Mouse (Mus musculus) left cerebral cortex, postnatal 14 days (tissue): ENCODE data around the gene Stard3. TPM values are rescaled to one million over a fixed set of nuclear protein-coding genes. Genes with fewer than 3 reads are reported as not detected.

Experiments
- DNase-seq, 2 experiments: peaks; one replicate each; pipeline ENCODE4 v3.0.0; 2021 to 2022; ENCODE audit warnings: low spot score in 2 of 2, mixed read lengths in 1 of 2
- intact Hi-C: fragments of 180-260 bp; cut with DNase I; formaldehyde crosslinking; loops from one replicate; pipeline ENCODE4 v1.15.1; 2025
- total RNA-seq, 2 experiments: library from RNA; stranded (reverse); gene quantifications; 2 replicates each; pipeline ENCODE4 v1.2.3; 2021

Stard3 gene
- total RNA-seq, 2 experiments from 2014 or later = 24.9 to 27.2 TPM

DNA sequence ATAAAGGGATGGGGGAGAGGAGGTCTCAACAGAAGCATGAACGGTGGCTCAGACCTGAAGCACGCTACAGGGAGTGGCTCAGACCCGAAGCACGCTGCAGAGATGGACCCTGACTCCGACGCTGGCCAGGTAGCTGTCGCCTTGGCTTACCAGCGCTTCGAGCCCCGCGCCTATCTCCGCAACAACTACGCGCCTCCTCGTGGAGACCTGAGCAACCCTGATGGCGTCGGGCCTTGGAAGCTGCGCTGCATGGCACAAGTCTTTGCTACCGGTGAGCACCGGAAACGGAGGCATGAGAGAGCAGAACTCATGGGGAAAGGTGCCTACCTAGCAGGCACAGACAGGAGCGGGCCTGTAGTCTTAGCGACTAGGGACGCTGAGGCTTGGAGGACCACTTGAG, 28.4 kb downstream of the Stard3 start:
- DNase-seq = no peak
- intact Hi-C loops = loop anchor here (5.0 kb wide), 1 partner anchor 39 kb away; the partner anchor contains the start of gene Ppp1r1b

DNA sequence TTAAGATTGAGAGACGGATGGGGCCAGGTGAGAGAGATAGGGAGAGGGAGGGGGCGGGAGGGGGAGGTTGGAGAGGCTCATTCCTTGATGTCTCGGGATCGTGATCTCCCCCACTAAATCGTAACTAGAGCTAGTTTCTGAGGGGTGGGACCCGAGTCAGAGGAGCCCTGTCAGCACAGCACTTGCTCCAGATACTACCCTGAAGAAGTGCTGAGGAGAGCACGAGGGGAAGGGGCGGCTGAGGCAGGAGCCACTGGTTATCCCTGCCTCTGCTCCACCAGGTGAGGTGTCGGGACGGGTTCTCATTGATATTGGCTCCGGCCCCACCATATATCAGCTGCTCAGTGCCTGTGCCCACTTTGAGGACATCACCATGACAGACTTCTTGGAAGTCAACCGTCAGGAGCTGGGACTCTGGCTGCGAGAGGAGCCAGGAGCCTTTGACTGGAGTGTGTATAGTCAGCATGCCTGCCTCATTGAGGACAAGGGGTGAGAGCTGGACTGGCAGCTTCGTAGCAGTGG, 28.9 kb downstream of the Stard3 start:
- DNase-seq = no peak
- intact Hi-C loops = loop anchor here (5.0 kb wide), 1 partner anchor 40 kb away; the partner anchor contains the start of gene Ppp1r1b

DNA sequence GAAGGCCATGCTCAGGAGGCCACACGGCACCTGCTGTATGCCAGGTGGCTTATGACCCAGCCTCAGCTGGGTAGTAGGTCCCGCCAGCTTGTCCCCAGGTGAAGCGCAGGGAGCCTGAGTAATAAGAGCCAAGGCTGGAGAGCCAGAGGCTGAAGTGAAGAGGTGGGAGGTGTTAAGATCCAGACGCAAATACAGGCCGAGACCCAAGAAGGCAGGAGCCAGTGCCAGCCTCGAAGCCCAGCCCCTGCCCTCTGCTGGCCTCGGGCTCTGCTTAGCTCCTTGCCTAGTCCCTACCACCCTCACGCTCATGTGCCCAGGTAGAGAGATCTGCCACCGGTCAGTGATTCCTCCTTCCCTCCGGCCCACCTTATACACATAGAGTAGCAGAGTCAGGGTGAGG, 30.1 kb downstream of the Stard3 start:
- DNase-seq = no peak
- intact Hi-C loops = loop anchor here (5.0 kb wide), 1 partner anchor 41 kb away; the partner anchor contains the start of gene Ppp1r1b

DNA sequence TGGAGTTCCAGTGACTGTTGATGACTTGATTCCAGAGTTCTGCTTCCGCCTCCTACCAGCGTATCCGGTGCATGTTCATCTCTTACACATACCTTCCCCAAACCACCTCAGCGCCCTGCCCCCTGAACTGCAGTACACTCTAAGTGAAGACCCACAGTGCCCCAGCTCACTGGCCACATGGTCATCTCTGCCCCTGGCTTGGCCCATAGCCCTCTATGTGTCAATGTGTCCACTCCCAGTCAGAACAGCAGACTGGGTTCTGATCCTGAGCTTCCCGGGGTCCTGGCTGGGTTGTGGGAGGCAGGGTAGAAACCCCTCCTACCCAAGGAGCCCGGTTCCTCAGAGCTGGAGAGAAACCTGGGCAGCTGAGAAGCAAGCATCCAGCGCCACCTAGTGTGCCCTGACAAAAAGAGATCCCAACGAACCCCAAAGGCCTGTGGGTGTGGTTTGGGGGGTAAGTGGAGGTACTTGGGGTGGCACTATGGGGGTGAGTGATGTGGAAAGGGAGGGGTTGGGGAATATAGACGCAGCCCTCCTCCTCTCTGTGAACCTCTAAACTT, 31.1 kb downstream of the Stard3 start:
- intact Hi-C loops = loop anchor here (1.0 to 5.0 kb wide), 2 partner anchors 42 to 124 kb away; partner anchors contain the start of gene Ppp1r1b
- peak; percentile 80 to 81 for DNase-seq

DNA sequence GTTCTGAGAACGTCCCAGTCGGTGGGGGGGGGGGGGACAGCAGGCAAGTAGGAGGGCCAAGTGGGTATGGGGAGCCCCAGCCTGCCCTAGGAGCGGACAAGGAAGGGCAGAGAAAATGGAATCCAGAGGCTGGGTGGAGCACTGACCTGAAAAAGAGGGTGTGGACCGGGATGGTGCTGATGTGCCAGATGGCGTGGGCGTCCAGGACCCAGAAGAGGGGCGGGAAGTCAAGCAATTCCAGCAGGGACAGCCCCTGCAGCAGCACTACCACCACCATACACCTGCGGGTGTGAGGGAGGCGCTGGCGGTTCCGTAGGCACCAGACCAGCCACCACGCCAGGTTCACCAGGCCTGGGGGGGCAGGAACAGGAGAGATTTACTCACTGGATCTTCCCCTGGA, 32.0 kb downstream of the Stard3 start:
- DNase-seq = no peak
- intact Hi-C loops = no loop called here

DNA sequence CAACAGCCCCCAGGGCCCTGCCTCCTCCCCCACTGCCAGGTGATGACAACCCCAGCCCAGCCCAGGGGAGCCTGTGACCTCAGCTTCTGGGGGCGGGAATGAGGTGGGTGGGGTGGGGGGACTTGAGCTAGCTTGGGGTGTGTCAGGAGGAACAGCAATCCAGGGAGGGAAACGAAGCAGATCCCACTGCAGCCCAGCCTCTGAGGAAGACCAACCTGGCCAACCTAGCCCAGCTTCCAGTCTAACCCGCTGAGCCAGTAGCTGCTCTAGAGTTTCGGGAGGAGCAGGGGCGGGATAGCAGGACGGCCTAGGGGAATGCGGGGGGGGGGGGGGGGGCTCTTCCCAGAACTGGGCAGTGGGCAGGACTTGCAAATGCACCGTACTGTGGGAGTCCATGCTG, 33.9 kb downstream of the Stard3 start:
- no peak for DNase-seq
- intact Hi-C loops = no loop called here

DNA sequence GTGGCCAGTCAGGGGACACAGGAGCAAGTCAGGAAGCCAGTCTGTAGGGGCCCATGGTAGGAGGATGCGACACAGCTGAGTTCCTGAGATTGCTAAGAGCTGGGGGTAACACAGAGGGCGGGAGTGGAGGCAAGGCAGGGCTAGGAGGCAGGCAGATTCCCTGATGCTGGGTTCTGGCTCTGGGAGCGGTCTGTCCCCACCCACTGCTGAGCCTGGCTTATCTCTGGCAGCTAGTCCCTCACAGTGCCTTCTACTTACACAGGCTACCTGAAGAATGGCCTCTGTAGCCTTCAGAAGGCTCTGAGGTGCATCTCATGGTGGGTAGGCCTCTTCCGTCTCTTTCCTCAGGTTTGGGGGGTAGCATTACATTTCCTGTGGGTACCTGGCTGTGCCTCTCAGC, 34.5 kb downstream of the Stard3 start:
- intact Hi-C loops = no loop called here
- no peak for DNase-seq

DNA sequence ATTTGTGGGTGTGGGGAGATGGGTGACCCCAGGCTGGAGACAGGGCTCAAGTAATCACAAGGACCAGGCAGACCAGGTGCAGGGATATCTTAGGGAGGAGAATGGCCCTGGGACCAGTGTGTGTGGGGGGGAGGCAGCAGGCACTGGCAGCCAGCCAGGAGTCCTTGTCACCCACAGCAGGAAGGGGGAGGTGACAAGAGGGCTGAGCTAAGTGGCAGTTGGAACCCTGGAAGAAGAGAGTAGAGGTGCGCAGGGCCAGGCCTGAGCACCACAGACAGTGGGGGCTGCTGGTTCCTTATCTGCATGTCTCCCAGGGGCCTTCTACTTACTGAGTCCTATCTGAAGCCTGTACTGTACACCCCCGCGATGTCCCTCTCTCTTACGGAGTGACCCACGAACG, 35.1 kb downstream of the Stard3 start:
- no peak for DNase-seq
- intact Hi-C loops = no loop called here

DNA sequence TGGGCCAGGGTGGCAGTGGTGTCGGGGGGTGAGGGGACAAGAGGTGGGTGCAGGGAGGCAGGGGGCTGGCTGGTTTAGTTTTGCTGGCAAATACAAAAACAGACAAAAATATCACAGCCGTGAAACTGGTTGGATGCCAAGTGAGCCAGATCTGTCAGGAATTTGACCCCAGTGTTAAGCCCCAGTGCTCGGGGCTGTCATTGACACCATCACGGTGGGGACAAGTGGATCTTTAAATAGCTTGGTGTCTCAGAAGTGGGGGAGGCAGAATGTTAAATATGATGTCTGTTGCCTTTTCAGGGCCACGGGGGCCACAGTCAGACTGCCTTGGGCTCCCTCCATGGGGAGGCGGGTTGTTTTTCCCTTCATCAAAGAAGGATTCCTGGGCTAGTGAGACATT, 36.1 kb downstream of the Stard3 start:
- DNase-seq = no peak
- intact Hi-C loops = no loop called here

DNA sequence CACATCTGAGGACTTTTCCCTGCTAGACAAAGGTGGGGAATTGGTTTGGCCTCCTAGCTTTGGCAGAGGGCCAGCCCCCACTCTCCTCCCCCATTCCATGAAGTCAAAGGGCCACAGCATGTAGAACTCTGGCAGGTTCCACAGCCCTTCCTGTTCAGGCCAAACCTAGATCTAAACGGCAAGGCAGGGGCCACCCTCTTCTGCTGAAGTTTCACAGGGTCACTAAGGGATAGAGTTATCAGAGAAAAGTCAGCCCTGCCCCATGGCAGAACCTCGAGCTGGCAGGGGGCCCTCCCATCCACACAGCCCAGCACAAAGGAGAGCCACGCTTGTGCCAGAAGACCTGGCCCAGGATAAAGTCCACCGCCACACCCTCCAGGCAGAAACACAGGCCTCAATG, 36.9 kb downstream of the Stard3 start:
- DNase-seq = no peak
- intact Hi-C loops = no loop called here

DNA sequence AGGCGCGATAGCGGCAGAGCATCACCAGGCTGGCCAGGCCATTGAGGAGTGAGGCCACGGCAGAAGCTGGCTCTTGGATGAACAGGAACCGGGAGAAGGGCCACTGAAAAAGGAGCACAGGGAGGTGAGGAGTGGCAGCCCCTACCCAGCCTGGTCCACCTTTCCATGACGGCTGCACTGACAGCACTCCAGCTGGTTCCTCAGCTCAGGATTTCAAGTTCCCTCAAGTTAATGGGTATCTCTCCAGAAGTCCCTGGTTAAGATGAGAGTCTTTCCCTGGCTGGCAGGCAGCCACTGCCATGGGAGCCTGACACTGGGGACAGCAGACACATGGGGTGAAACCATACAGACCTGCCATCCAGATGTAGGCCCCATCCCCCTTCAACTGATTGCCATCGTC, 39.8 kb downstream of the Stard3 start:
- intact Hi-C loops = no loop called here
- DNase-seq = no peak

DNA sequence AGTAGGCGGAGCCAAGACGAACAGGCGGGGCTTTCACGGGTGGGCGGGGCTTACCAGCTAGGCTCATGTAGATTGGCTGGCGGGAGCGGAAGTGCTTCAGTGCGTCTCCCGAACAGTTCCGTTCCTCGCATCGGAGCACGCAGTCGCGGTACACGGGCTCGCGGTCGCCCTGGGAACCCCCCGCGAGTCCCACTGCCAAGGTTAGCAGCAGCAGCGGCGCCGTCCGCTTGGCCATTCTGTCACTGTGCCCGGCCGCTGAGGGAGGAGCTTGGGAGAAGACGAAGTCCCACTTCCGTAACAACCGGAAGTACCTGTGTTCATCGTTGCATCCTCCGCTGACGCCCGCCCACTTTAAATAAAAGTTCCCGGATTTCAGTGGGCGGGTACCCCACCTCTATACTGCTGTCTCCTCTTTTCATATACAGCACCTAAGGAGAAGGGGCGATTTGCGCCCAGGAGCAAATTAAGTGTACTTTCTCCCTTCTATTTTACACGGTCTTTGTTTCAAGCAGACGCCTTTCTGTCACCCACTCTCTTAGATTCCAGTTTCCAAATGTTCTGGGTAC, 42.1 kb downstream of the Stard3 start, which contains the start of gene Pgap3:
Gene Pgap3, minus strand, starts transcription at position 330 of the 566 bp plus-strand sequence.
- intact Hi-C loops = no loop called here
- peak; percentile 88 to 92 for DNase-seq

DNA sequence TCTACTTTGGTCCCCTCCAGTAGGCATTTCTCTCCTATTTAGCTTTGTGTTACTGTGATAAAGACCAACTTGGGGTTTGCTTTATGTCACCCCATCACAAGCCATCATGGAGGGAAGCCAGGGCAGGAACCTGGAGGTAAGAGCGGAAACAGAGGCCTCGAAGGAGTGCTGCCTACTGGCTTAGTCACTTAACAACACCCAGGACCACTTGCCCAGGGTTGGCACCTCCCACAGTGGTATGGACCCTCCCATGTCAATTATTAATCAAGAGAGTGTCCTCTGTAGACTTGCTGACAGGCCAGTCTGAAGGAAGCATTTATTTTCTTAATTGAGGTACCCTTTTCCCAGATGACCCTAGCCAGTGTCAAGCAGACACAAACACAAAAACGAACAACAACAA, 42.6 kb downstream of the Stard3 start:
- intact Hi-C loops = no loop called here
- DNase-seq = no peak

DNA sequence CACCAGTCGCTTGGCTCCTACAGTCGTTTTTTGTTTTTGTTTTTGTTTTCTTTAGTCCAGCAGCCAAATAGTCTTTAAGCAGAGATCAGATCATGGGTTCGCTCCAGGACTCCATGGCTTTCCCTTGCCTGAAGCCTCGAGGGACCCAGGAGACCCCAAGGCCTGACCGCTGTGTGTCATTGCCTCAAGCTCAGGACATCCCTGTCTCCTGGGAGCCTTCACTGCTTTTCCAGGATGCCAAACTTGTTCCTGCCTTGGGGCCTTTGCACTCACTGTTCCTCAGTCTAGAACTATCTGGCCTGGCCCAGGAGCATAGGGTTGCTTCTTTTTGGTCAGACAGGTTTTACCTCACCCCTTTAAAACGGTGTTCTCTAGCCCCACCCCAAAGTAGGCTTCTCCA, 48.5 kb downstream of the Stard3 start:
- intact Hi-C loops = no loop called here
- DNase-seq = no peak

DNA sequence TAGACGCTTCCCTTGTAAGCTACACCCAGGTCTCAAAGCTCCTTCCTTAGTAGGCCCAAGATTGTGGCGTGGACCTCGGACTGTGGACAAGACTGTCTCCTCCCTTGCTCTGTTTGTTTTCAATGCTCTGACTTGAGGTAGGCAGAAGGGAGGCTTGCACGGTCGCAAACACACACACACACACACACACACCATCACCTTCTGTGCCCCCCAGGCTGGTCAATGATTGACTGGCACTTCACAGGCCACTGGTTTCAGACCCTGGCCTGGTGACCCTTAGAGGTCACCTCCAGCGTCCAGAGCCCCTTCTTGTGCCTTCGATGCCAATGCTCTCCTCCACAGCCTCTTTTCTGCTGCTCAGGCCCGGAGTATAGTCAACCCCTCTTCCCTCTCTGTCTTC, 50.7 kb downstream of the Stard3 start:
- intact Hi-C loops = no loop called here
- DNase-seq = no peak

DNA sequence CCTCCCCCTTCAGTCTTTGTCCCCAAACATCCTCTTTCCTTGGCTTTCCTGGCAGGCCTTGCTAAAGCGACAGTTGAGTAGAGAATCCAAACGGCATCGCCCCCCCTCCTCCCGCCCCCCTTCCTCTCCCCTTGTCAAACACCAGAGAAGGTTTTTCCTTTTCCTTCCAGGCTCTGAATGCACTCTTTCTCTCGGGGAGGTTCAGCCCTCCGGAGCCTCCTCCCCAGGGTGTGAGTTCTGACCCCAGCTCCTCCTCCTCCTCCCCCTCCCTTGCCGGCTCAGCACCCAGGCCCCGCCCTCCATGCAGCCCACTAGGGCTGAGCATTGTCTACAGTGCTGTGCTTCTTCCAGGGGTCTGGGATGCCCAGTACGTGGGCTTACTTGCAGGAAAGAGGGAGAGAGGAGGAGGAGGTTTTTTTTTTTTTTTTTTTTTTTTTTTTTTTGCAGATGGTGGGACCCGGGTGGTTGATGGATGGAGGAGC, 51.2 kb downstream of the Stard3 start:
- intact Hi-C loops = no loop called here
- no peak for DNase-seq

DNA sequence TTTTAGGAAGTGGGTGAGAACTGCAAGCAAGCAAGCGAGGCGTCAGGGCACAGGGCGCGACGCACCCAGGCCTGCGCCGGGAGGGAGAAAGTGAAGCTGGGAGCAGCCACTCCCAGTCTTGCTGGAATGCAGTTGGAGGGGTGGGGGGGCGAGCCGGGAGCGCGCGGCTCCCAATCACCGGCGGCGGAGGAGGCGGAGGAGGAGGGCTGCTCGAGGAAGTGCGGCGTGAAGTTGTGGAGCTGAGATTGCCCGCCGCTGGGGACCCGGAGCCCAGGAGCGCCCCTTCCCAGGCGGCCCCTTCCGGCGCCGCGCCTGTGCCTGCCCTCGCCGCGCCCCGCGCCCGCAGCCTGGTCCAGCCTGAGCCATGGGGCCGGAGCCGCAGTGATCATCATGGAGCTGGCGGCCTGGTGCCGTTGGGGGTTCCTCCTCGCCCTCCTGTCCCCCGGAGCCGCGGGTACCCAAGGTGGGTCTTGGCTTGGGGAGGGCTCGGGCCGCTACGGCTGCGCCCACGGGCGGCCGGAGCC, 54.2 kb downstream of the Stard3 start, which contains the start of gene Erbb2:
Gene Erbb2, plus strand, starts transcription at position 198 of the 524 bp plus-strand sequence.
- intact Hi-C loops = no loop called here
- DNase-seq = peak in 1 of 2 experiments; percentile 34

DNA sequence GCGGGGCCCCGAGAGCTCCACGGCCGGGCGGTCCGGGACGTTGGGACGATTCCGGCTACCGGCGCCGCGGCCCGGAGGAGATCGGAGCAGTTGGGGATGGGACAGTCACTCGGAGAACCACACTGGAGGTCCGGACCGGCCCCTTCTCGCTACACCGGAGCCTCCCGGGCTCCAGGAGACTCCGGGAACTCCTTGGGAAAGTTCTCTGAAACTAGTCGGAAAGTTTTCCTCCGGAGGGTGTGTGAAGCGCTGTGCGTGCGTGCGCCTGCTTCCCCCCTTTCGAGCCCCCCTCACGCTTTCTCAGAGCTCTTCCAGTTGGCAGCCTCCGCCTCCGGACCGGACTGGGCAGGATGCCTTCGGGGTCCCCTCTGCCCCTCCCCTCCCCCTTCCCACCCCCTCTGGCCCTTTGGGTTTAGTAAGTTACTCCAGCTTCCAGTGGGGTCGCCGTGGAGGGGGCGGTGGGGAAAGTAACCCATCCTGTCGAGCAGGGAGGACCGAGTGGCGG, 54.7 kb downstream of the Stard3 start:
- intact Hi-C loops = no loop called here
- no peak for DNase-seq

DNA sequence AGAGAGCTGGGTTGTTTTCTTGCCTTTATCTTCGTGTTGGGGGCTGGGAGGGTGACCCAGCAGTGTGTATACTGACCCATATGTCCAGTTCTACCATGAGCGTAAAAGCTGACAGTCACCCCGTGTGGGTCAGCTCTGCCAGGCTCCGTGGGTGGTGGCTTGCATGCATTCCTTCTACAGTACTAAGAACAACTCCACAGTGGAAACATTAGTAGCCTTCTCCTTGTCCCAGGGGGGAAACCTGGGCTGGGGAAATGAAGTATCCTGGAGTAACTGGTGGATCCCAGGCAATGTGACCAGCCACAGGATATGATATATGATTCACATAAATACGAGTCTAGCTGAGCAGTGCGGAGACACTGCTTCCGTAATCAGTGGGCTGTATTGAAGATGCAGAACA, 55.6 kb downstream of the Stard3 start:
- intact Hi-C loops = no loop called here
- no peak for DNase-seq

DNA sequence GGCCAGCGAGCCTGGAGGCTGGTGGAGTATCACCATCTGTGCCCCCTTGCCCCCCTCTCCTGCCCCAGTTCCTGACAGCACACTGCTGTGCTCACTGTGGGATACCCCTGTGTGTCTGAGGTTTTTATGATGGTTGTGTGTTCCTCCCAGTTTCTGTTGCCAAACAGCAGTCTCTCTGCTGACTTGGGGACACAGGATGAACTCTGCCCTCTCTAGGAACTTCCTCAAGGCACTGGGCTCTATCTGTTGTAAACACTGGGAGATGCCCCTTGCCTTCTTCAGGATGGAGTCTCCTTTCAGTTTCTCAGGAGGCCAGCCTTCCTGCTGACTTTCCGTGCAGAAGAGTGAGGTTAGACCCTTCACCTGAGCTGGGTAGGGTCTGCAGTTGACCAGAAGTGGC, 56.0 kb downstream of the Stard3 start:
- no peak for DNase-seq
- intact Hi-C loops = no loop called here

DNA sequence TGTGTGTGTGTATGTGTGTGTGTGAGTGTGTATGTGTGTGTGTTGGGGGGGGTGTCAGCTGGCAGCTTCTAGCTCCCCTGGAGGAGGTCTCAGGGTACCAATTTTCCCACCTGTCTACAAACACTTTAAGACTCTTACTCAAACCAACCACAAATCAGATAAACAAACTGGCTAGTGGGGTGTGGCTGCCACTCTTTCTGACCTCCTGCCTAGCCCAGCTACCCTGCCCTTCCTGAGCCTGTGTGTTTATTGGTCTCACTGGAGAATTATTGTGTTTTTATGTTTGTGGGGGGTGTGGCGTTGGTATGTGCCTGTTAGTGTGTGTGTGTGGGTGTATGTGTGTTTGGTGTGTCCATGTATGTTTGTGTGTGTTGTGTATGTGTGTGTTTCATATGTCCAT, 58.9 kb downstream of the Stard3 start:
- intact Hi-C loops = no loop called here

More for the DNA sequence above, 58.9 kb downstream of the Stard3 start:
- no peak for DNase-seq
